Mouse (Mus musculus) C2C12 (cell line): ENCODE data around the gene Hist1h2ad. TPM values are rescaled to one million over a fixed set of nuclear protein-coding genes. Genes with fewer than 3 reads are reported as not detected.
"Not testable (repeated sequence)": the region's sequence is repeated elsewhere in the genome, so short reads cannot be mapped to it uniquely, and the experiment has no call there.

Source experiments
- H3K27me3 ChIP-seq: one replicate; pipeline ENCODE4 v1.6.1; 2011; ENCODE audit not compliant: control insufficient read depth, insufficient read depth, insufficient read length
- H3K36me3 ChIP-seq: one replicate; pipeline ENCODE4 v1.6.1; 2011; ENCODE audit not compliant: control insufficient read depth, insufficient read depth
- H3K4me3 ChIP-seq: one replicate; pipeline ENCODE4 v1.5.1; 2011; ENCODE audit warnings: mild to moderate bottlenecking, control low read depth; ENCODE audit not compliant: poor library complexity, insufficient read depth, severe bottlenecking
- H3K79me2 ChIP-seq: one replicate; pipeline ENCODE4 v1.6.1; 2011; ENCODE audit not compliant: control insufficient read depth, insufficient read depth
- H3K79me3 ChIP-seq: one replicate; pipeline ENCODE4 v1.6.1; 2011; ENCODE audit warnings: low read depth, control low read depth
- H3ac ChIP-seq: one replicate; pipeline ENCODE3; 2011; ENCODE audit warnings: low read depth; ENCODE audit not compliant: control insufficient read depth, insufficient read length
- CEBPB ChIP-seq: IDR thresholded peaks from one replicate; pipeline ENCODE4 v1.6.1; 2011; ENCODE audit warnings: low read depth, mild to moderate bottlenecking, control low read depth, moderate library complexity
- CTCF ChIP-seq: IDR thresholded peaks from one replicate; pipeline ENCODE4 v1.5.1; 2011; ENCODE audit not compliant: control insufficient read depth, insufficient read depth, insufficient read length
- FOSL1 ChIP-seq: IDR thresholded peaks from one replicate; pipeline ENCODE4 v1.8.0; 2011; ENCODE audit warnings: mild to moderate bottlenecking, low read length; ENCODE audit not compliant: poor library complexity, insufficient read depth, severe bottlenecking
- MAX ChIP-seq: IDR thresholded peaks from one replicate; pipeline ENCODE4 v1.6.1; 2011; ENCODE audit warnings: mild to moderate bottlenecking, control low read depth
- MYOD1 ChIP-seq: IDR thresholded peaks from one replicate; pipeline ENCODE4 v1.6.1; 2011; ENCODE audit warnings: low read depth; ENCODE audit not compliant: control insufficient read depth, insufficient read length
- MYOG ChIP-seq: IDR thresholded peaks from one replicate; pipeline ENCODE4 v1.6.1; 2011; ENCODE audit not compliant: control insufficient read depth, insufficient read length; ENCODE audit errors: extremely low read depth
- USF1 ChIP-seq: IDR thresholded peaks from one replicate; pipeline ENCODE4 v1.6.1; 2011; ENCODE audit warnings: low read depth, mild to moderate bottlenecking, control low read depth, moderate library complexity
- polyA plus RNA-seq: library from polyadenylated mRNA; unstranded; fragments of >200 nt; fragmentation: generic; extraction: Trizol; gene quantifications from one replicate; pipeline ENCODE4 v1.2.1, GENCODE M21; 2012; ENCODE audit warnings: missing spikeins

Gene Hist1h2ad
- polyA plus RNA-seq, 1 experiment: 0.73 TPM

DNA sequence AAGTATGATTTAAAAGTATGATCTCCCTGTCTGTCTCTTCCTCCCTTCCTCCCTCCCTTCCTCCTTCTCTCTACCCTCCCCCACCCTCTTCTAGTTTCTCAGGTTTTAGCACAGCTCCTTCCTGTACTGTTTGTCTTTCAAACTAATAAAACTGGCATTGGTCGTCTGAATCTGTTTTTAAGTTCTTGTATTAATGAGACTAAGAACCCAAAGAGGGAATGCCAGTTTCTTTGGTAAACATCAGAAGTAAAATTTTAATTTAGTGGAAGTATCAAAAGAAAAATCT, 12.7 kb downstream of the Hist1h2ad start:
- Histone ChIP-seq H3K27me3 (no peaks in the 10 kb centered on the region), H3K36me3 (no peaks in the 10 kb centered on the region), H3ac (no peak overlapping the region), H3K79me2 (no peaks in the 10 kb centered on the region), H3K79me3 (no peaks in the 10 kb centered on the region), H3K4me3 (no peak overlapping the region)
- TF ChIP-seq CEBPB: no peak
- no peak for TF ChIP-seq MAX
- TF ChIP-seq MYOD1: no peak
- TF ChIP-seq CTCF: no peak
- no peak for TF ChIP-seq FOSL1
- no peak for TF ChIP-seq USF1
- no peak for TF ChIP-seq MYOG

DNA sequence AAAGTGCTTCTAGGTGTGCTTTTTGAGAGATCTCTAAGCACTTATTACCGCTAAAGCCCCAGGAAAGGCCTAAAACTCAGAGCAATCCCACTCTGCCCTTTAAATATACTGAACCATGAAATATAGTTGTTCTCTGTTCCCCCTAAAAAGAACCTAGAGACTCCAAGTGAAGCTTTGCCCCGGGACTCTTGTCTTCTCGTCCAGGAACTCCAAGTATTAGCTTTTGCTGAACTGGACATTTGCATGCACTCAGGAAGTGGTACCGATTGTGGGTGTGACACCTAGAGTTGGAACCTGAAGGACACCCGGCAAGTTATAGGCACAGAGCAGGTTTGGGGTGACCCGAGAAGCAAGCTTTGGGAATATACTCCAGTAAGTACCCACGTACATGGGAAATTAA, 17.0 kb downstream of the Hist1h2ad start:
- H3K4me3 ChIP-seq: no peak overlapping the region
- H3K79me2 ChIP-seq: no peaks in the 10 kb centered on the region
- no peaks in the 10 kb centered on the region for H3K36me3 ChIP-seq
- no peaks in the 10 kb centered on the region for H3K27me3 ChIP-seq
- H3K79me3 ChIP-seq: no peaks in the 10 kb centered on the region
- no peak for TF ChIP-seq FOSL1
- no peak for TF ChIP-seq USF1
- TF ChIP-seq MAX: no peak
- TF ChIP-seq CEBPB: no peak
- no peak for TF ChIP-seq MYOG
- TF ChIP-seq MYOD1: no peak
- no peak for TF ChIP-seq CTCF
- no peak overlapping the region for H3ac ChIP-seq

DNA sequence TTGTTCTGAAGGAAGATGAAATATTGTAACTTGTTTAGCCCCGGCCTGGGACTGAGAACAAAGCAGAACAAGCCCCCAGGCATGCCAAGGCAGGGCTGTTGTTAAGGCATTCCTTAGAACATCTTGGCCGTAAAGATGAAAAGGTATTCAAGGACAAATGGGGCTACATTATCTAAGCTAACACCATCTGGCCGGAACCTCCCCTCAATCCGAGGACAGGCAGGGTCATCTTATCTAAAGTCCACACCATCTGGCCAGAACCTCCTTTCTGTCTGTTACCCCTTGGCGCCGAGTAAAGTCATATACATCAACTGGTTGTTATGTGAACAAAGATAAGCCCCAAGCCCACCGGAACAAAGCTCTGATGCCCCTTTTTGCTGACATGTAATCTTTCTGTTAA, 17.7 kb downstream of the Hist1h2ad start:
- H3K79me2 ChIP-seq, H3K79me3 ChIP-seq: not testable (repeated sequence)

DNA sequence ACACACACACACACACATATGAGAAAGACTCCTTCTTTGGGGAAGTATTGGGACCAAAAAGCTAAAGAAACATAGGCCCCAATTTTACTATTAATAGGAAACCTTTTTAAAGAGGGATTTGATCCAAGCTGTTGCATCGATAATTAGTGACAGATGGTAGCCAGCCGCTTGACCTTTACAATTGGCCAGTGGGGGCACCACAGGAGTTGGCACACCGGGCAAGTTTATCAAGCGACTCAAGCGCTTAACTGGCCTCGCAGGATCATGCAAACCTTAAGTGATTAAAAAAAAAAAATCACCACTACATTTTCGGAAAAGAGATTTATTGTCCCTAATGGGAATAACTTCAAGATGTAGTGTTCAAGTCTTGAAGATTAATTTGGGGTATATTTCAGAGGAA, 18.4 kb downstream of the Hist1h2ad start:
- no peak for TF ChIP-seq MYOG
- no peak for TF ChIP-seq MAX
- TF ChIP-seq CTCF: no peak
- TF ChIP-seq MYOD1: no peak
- TF ChIP-seq USF1: no peak
- H3K27me3 ChIP-seq: no peaks in the 10 kb centered on the region
- no peaks in the 10 kb centered on the region for H3K79me3 ChIP-seq
- no peaks in the 10 kb centered on the region for H3K79me2 ChIP-seq
- H3K36me3 ChIP-seq: no peaks in the 10 kb centered on the region
- no peak overlapping the region for H3K4me3 ChIP-seq
- H3ac ChIP-seq: no peak overlapping the region

More for the DNA sequence above, 17.7 kb downstream of the Hist1h2ad start:
- not testable (repeated sequence) for H3K36me3 ChIP-seq, H3K27me3 ChIP-seq, H3K4me3 ChIP-seq, H3ac ChIP-seq

DNA sequence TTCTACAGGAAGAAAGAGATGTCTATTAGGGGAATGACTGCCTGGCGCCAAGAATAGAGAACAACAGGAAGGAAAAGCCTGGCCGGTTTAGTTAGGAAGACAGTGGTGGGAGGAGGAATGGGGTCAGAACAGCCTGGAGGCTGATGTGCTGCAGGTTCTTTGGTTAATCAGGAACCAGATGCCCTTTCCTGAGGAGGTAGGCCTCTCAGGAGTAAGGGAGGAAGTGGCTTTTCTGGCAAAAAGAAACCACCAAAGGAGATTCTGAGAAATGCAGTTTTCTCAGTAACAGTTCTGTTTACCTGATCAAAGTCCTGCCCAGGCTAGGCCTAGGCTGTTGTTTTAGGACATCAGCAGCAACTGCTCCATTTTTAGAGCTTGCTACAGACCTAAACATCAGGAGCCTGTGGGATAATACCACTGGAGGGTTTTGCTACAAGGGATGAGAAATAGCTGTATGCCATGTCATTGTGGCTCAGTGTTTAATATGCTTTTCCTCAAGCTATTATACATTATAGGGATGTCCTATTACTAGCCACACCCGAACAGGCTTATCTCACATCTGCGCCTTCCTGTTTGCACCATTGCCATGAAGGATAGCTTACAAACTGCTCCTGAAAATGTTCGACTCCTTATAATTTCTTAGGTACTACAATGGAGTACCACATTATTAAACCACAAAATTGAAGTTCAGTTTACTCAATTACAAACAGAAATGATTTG, 19.0 kb downstream of the Hist1h2ad start:
- no peaks in the 10 kb centered on the region for H3K79me2 ChIP-seq
- H3K4me3 ChIP-seq: no peak overlapping the region
- H3K36me3 ChIP-seq: no peaks in the 10 kb centered on the region
- no peak overlapping the region for H3ac ChIP-seq
- no peaks in the 10 kb centered on the region for H3K79me3 ChIP-seq
- no peaks in the 10 kb centered on the region for H3K27me3 ChIP-seq
- no peak for TF ChIP-seq MAX
- no peak for TF ChIP-seq MYOD1

DNA sequence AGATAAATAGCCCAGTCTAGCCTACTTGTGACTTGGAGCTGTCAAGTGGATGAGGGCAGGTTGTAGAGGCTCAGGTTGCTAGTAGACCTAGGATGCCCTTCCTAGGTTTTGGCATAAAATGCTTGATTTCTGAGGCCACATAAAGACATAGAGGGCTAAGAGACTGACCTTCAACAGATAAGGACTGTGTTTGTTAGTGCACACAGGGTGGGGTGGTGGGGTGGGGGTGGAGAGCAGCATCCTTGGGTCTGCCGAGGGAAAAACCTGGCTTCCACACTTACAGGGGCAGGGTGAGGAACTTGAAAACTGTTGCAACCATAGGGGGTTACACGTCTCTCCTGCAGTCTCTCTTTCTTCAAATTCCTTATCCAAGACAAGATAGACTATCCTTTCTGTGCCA, 21.0 kb downstream of the Hist1h2ad start:
- Histone ChIP-seq H3ac (no peak overlapping the region), H3K36me3 (no peaks in the 10 kb centered on the region), H3K79me3 (no peaks in the 10 kb centered on the region), H3K4me3 (no peak overlapping the region), H3K79me2 (no peaks in the 10 kb centered on the region), H3K27me3 (no peaks in the 10 kb centered on the region)
- no peak for TF ChIP-seq CTCF
- TF ChIP-seq CEBPB: no peak
- TF ChIP-seq FOSL1: no peak
- TF ChIP-seq USF1: no peak
- no peak for TF ChIP-seq MYOD1
- no peak for TF ChIP-seq MYOG
- TF ChIP-seq MAX: no peak
